Mouse (Mus musculus) MEL (cell line): ENCODE data around the gene Zkscan1. TPM values are rescaled to one million over a fixed set of nuclear protein-coding genes. Genes with fewer than 3 reads are reported as not detected.
A peak's percentile ranks its signal among the peaks of the same experiment; 100 is the strongest.

ENCODE experiments used
- CTCF ChIP-seq, 3 experiments: IDR thresholded peaks in 2 of 3; conservative IDR thresholded peaks in 1 of 3; 2 replicates each; pipeline ENCODE4 v1.5.1; 2011 to 2012; ENCODE audit warnings: low read length in 3 of 3, low read depth in 2 of 3, mild to moderate bottlenecking in 2 of 3, improper control_type of control experiment in 1 of 3, inconsistent platforms in 1 of 3, mixed read lengths in 1 of 3, moderate library complexity in 1 of 3; ENCODE audit not compliant: control insufficient read depth in 1 of 3, insufficient read depth in 1 of 3, poor library complexity in 1 of 3, severe bottlenecking in 1 of 3
- ELF1 ChIP-seq: IDR thresholded peaks from 2 replicates; pipeline ENCODE4 v1.6.1; 2014; ENCODE audit warnings: low read depth, mild to moderate bottlenecking, inconsistent platforms, low read length, improper control_type of control experiment, moderate library complexity
- GABPA ChIP-seq: IDR thresholded peaks from 2 replicates; pipeline ENCODE4 v1.6.1; 2012; ENCODE audit warnings: low read depth, mild to moderate bottlenecking, inconsistent platforms, low read length, improper control_type of control experiment, moderate library complexity
- MAFK ChIP-seq: IDR thresholded peaks from 2 replicates; pipeline ENCODE4 v1.6.1; 2011; ENCODE audit warnings: low read depth, mild to moderate bottlenecking, low read length, improper control_type of control experiment, borderline replicate concordance
- MAX ChIP-seq: IDR thresholded peaks from 2 replicates; pipeline ENCODE4 v1.6.1; 2011; ENCODE audit warnings: low read length, improper control_type of control experiment
- MXI1 ChIP-seq: IDR thresholded peaks from 2 replicates; pipeline ENCODE4 v1.6.1; 2011; ENCODE audit warnings: mild to moderate bottlenecking, low read depth, low read length, improper control_type of control experiment
- MYB ChIP-seq: IDR thresholded peaks from 2 replicates; pipeline ENCODE4 v1.6.1; 2011; ENCODE audit warnings: mild to moderate bottlenecking, low read depth, low read length, improper control_type of control experiment
- POLR2A ChIP-seq, 2 experiments: IDR thresholded peaks; 2 replicates each; pipeline ENCODE4 v1.6.1; 2011 to 2012; ENCODE audit warnings: low read length in 2 of 2, mild to moderate bottlenecking in 2 of 2, control low read depth in 1 of 2, improper control_type of control experiment in 1 of 2, low read depth in 1 of 2, moderate library complexity in 1 of 2; ENCODE audit not compliant: control insufficient read depth in 1 of 2, insufficient read depth in 1 of 2, poor library complexity in 1 of 2
- RAD21 ChIP-seq: IDR thresholded peaks from 2 replicates; pipeline ENCODE4 v1.6.1; 2011; ENCODE audit warnings: mild to moderate bottlenecking, low read depth, low read length, improper control_type of control experiment
- RCOR1 ChIP-seq: IDR thresholded peaks from 2 replicates; pipeline ENCODE4 v1.6.1; 2012; ENCODE audit warnings: low read depth, mild to moderate bottlenecking, inconsistent platforms, low read length, improper control_type of control experiment
- SMC3 ChIP-seq: IDR thresholded peaks from 2 replicates; pipeline ENCODE4 v1.6.1; 2011; ENCODE audit warnings: low read depth, low read length, improper control_type of control experiment
- TAL1 ChIP-seq: IDR thresholded peaks from 2 replicates; pipeline ENCODE4 v1.6.1; 2012; ENCODE audit warnings: mild to moderate bottlenecking, inconsistent platforms, low read length, moderate library complexity, mixed read lengths
- TCF12 ChIP-seq: IDR thresholded peaks from 2 replicates; pipeline ENCODE4 v1.6.1; 2014; ENCODE audit warnings: low read depth, mild to moderate bottlenecking, inconsistent platforms, low read length, improper control_type of control experiment, moderate library complexity
- UBTF ChIP-seq: IDR thresholded peaks from 2 replicates; pipeline ENCODE4 v1.6.1; 2012; ENCODE audit warnings: low read depth, mild to moderate bottlenecking, inconsistent platforms, low read length, improper control_type of control experiment, moderate library complexity, borderline replicate concordance; ENCODE audit not compliant: insufficient read depth
- USF2 ChIP-seq, 2 experiments: IDR thresholded peaks; 2 replicates each; pipeline ENCODE4 v1.6.1; 2011 to 2012; ENCODE audit warnings: improper control_type of control experiment in 2 of 2, low read length in 2 of 2, borderline replicate concordance in 1 of 2, inconsistent platforms in 1 of 2, low read depth in 1 of 2, mild to moderate bottlenecking in 1 of 2; ENCODE audit not compliant: insufficient read depth in 1 of 2
- ZC3H11A ChIP-seq: IDR thresholded peaks from 2 replicates; pipeline ENCODE4 v1.6.1; 2012; ENCODE audit warnings: low read depth, mild to moderate bottlenecking, inconsistent platforms, low read length, improper control_type of control experiment
- ZKSCAN1 ChIP-seq: IDR thresholded peaks from 2 replicates; pipeline ENCODE4 v1.6.1; 2012; ENCODE audit warnings: low read depth, mild to moderate bottlenecking, inconsistent platforms, low read length, improper control_type of control experiment, moderate library complexity
- ZMIZ1 ChIP-seq: IDR thresholded peaks from 2 replicates; pipeline ENCODE4 v1.6.1; 2012; ENCODE audit warnings: low read depth, mild to moderate bottlenecking, inconsistent platforms, low read length, improper control_type of control experiment, moderate library complexity
- polyA plus RNA-seq, 2 experiments: library from polyadenylated mRNA; stranded (reverse) in 1 of 2; unstranded in 1 of 2; fragments of >175 nt in 1 of 2; fragments of >200 nt in 1 of 2; gene quantifications; 2 replicates each; pipeline versions ENCODE4 v1.2.1 to v1.2.4; 2012; ENCODE audit warnings: low replicate concordance in 2 of 2, low read depth in 1 of 2; ENCODE audit not compliant: insufficient read length in 2 of 2, insufficient read depth in 1 of 2, missing spikeins in 1 of 2
- total RNA-seq: library from RNA; depleted of rRNA; stranded (reverse); fragments of 300-350 nt; gene quantifications from 2 replicates; pipeline ENCODE4 v1.2.3, GENCODE M21; 2012; rRNA removed

Zkscan1 gene
- total and polyA plus RNA-seq, 3 experiments: 10.6 to 51.7 (median 13.4) TPM

- TF ChIP-seq MXI1 (peak; percentile 95), TAL1 (no peak), RAD21 (peak; percentile 59), GABPA (peak; percentile 70; the same call in 1 of the 2 replicates), SMC3 (peak; percentile 90), ZC3H11A (peak; percentile 39; the same call in 1 of the 2 replicates), ELF1 (peak; percentile 87), ZKSCAN1 (no peak), RCOR1 (0 out of 2 replicates have a peak, but pooled peaks have one; percentile 34), POLR2A (IDR thresholded peaks at IDR 0.05; ENCODE audit: control insufficient read depth in 1 of 2, insufficient read depth in 1 of 2, low read depth in 1 of 2, low read length in 2 of 2, poor library complexity in 1 of 2) (peak; percentile 43 to 86; a peak in 2 of 4 replicates), CTCF (IDR thresholded peaks at IDR 0.05 in 2 of 3, conservative IDR thresholded peaks at IDR 0.05 in 1 of 3; ENCODE audit: control insufficient read depth in 1 of 3, insufficient read depth in 1 of 3, low read depth in 2 of 3, low read length in 3 of 3, poor library complexity in 1 of 3, severe bottlenecking in 1 of 3) (peak; percentile 85 to 97 (median 86)), MAX (peak; percentile 55; the same call in 1 of the 2 replicates), MYB (no peak), ZMIZ1 (0 out of 2 replicates have a peak, but pooled peaks have one; percentile 59), USF2 (IDR thresholded peaks at IDR 0.05; ENCODE audit: borderline replicate concordance in 1 of 2, insufficient read depth in 1 of 2, low read depth in 1 of 2, low read length in 2 of 2) (no peak), UBTF (no peak), TCF12 (peak; percentile 56; the same call in 1 of the 2 replicates), MAFK (no peak)
These were observed 70.6 kb downstream of the Zkscan1 start, which contains the start of gene Zfp113 (continued) for GRCm38 (mm10) chr5:138155443-138155976.

Other genes starting within 250 kb of the Zkscan1 start
- gene Pilra, start 248.8 kb upstream of the Zkscan1 start, total RNA-seq: 0.36 and 1.5 TPM in 2 replicates
- gene Pilra, start 248.8 kb upstream of the Zkscan1 start, polyA plus RNA-seq: under 1 TPM in 1 of 2 experiments, not detected in 1; 0.89 TPM
- 4.4 and 12.1 TPM in 2 replicates for gene Pilrb1, start 227.0 kb upstream of the Zkscan1 start, total RNA-seq
- gene Pilrb1, start 227.0 kb upstream of the Zkscan1 start, polyA plus RNA-seq: 1 to 10 TPM in 1 of 2 experiments, not detected in 1; 4.5 TPM
- gene Pilrb2, start 213.3 kb upstream of the Zkscan1 start, total RNA-seq: 32.1 and 71.7 TPM in 2 replicates
- gene Pilrb2, start 213.3 kb upstream of the Zkscan1 start, polyA plus RNA-seq: 10 to 100 TPM in 1 of 2 experiments, not detected in 1; 25.9 TPM
- gene Cyp3a13, start 163.5 kb upstream of the Zkscan1 start, total RNA-seq: not detected in 2 replicates
- gene Cyp3a13, start 163.5 kb upstream of the Zkscan1 start, polyA plus RNA-seq: not detected
- gene Gjc3, start 122.0 kb upstream of the Zkscan1 start, total RNA-seq: not detected in 2 replicates
- gene Gjc3, start 122.0 kb upstream of the Zkscan1 start, polyA plus RNA-seq: not detected
- not detected in 2 replicates for gene Azgp1, start 103.6 kb upstream of the Zkscan1 start, total RNA-seq
- gene Azgp1, start 103.6 kb upstream of the Zkscan1 start, polyA plus RNA-seq: not detected
- not detected in 2 replicates for gene Smok3a, start 63.8 kb upstream of the Zkscan1 start, total RNA-seq
- gene Smok3a, start 63.8 kb upstream of the Zkscan1 start, polyA plus RNA-seq: not detected
- not detected in 2 replicates for gene Smok3b, start 63.7 kb upstream of the Zkscan1 start, total RNA-seq
- gene Smok3b, start 63.7 kb upstream of the Zkscan1 start, polyA plus RNA-seq: not detected
- gene Smok3c, start 31.9 kb upstream of the Zkscan1 start, total RNA-seq: not detected in 2 replicates
- not detected for gene Smok3c, start 31.9 kb upstream of the Zkscan1 start, polyA plus RNA-seq
- 7.6 and 9.0 TPM in 2 replicates for gene Zscan21, start 31.8 kb downstream of the Zkscan1 start, total RNA-seq
- 10 to 100 TPM in 1 of 2 experiments, not detected in 1; 10.5 TPM for gene Zscan21, start 31.8 kb downstream of the Zkscan1 start, polyA plus RNA-seq
- gene Zfp113, start 70.7 kb downstream of the Zkscan1 start, total RNA-seq: 5.4 and 6.9 TPM in 2 replicates
- gene Zfp113, start 70.7 kb downstream of the Zkscan1 start, polyA plus RNA-seq: 1 to 10 TPM in 1 of 2 experiments, not detected in 1; 6.8 TPM
- gene Cops6, start 76.0 kb downstream of the Zkscan1 start, total RNA-seq: 52.6 and 63.7 TPM in 2 replicates
- 100 to 1,000 TPM in 1 of 2 experiments, not detected in 1; 152 TPM for gene Cops6, start 76.0 kb downstream of the Zkscan1 start, polyA plus RNA-seq
- 19.1 and 22.2 TPM in 2 replicates for gene Ap4m1, start 86.9 kb downstream of the Zkscan1 start, total RNA-seq
- gene Ap4m1, start 86.9 kb downstream of the Zkscan1 start, polyA plus RNA-seq: 10 to 100 TPM in 1 of 2 experiments, not detected in 1; 38.5 TPM
- 202 TPM in 2 replicates for gene Mcm7, start 87.3 kb downstream of the Zkscan1 start, total RNA-seq
- 100 to 1,000 TPM; 255 to 565 TPM for gene Mcm7, start 87.3 kb downstream of the Zkscan1 start, polyA plus RNA-seq
- gene Taf6, start 102.4 kb downstream of the Zkscan1 start, total RNA-seq: 52.6 and 59.6 TPM in 2 replicates
- 10 to 100 TPM in 1 of 2 experiments, not detected in 1; 94.7 TPM for gene Taf6, start 102.4 kb downstream of the Zkscan1 start, polyA plus RNA-seq
- gene Cnpy4, start 102.4 kb downstream of the Zkscan1 start, total RNA-seq: 7.8 TPM in 2 replicates
- gene Cnpy4, start 102.4 kb downstream of the Zkscan1 start, polyA plus RNA-seq: 10 to 100 TPM in 1 of 2 experiments, not detected in 1; 12.1 TPM
- 5.0 and 5.2 TPM in 2 replicates for gene Mblac1, start 109.2 kb downstream of the Zkscan1 start, total RNA-seq
- gene Mblac1, start 109.2 kb downstream of the Zkscan1 start, polyA plus RNA-seq: 1 to 10 TPM in 1 of 2 experiments, not detected in 1; 5.7 TPM
- gene Nxpe5, start 140.8 kb downstream of the Zkscan1 start, total RNA-seq: not detected in 2 replicates
- gene Nxpe5, start 140.8 kb downstream of the Zkscan1 start, polyA plus RNA-seq: not detected
- gene Lamtor4, start 170.4 kb downstream of the Zkscan1 start, total RNA-seq: 45.7 and 51.5 TPM in 2 replicates
- gene Lamtor4, start 170.4 kb downstream of the Zkscan1 start, polyA plus RNA-seq: 10 to 100 TPM in 1 of 2 experiments, not detected in 1; 59.0 TPM
- 27.8 and 35.6 TPM in 2 replicates for gene BC037034, start 178.9 kb downstream of the Zkscan1 start, total RNA-seq
- gene BC037034, start 178.9 kb downstream of the Zkscan1 start, polyA plus RNA-seq: 10 to 100 TPM in 1 of 2 experiments, not detected in 1; 59.1 TPM
- 0.15 and 0.16 TPM in 2 replicates for gene Gal3st4, start 187.8 kb downstream of the Zkscan1 start, total RNA-seq
- gene Gal3st4, start 187.8 kb downstream of the Zkscan1 start, polyA plus RNA-seq: under 1 TPM in 1 of 2 experiments, not detected in 1; 0.17 TPM
- not detected in 2 replicates for gene Gm43720, start 194.9 kb downstream of the Zkscan1 start, total RNA-seq
- gene Gm43720, start 194.9 kb downstream of the Zkscan1 start, polyA plus RNA-seq: not detected
- 0.04 TPM in 1 of 2 replicates, not detected in the other for gene Gpc2, start 194.9 kb downstream of the Zkscan1 start, total RNA-seq
- not detected for gene Gpc2, start 194.9 kb downstream of the Zkscan1 start, polyA plus RNA-seq
- gene Stag3, start 195.2 kb downstream of the Zkscan1 start, total RNA-seq: not detected in 2 replicates
- gene Stag3, start 195.2 kb downstream of the Zkscan1 start, polyA plus RNA-seq: under 1 TPM in 1 of 2 experiments, not detected in 1; 0.07 TPM